Mouse (Mus musculus): ENCODE results near the gene Alk. TPM values are rescaled to one million over a fixed set of nuclear protein-coding genes. Genes with fewer than 3 reads are reported as not detected.

Gene Alk
- polyA plus RNA-seq, 1 experiment: 2.2 TPM

DNA sequence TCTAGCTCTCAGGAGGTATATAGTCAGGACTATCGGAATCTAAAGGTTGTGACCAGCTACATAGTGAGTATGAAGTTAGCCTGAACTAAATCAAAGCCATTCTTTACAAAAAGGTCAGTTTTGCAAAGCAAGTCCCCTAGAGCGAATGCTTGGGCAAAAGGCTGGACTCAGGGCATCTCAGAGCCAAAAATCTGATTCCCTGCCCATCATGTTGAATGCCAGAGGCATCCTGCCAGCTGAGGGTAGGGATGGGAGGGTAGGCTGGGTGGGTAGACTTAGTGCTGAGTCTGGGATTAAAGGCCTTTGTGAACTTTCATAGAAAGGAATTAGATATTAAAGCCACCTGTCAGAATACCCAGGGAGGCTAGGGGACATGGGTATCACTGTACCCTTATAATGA lies 594.6 kb downstream of the Alk start:
- H3K4me3 ChIP-seq (ENCODE audit: insufficient read depth, low read length): no peak overlapping the region
- no peak for TF ChIP-seq CTCF (IDR thresholded peaks at IDR 0.05; ENCODE audit: extremely low read depth, insufficient read depth, low read length)
- no peak for TF ChIP-seq POLR2A (IDR thresholded peaks at IDR 0.05; ENCODE audit: extremely low read depth, insufficient read depth, low read length)
- no peaks in the 10 kb centered on the region for H3K4me1 ChIP-seq (ENCODE audit: control insufficient read depth, insufficient read depth, low read length)
- H3K27ac ChIP-seq (ENCODE audit: insufficient read depth, low read length): no peak overlapping the region

DNA sequence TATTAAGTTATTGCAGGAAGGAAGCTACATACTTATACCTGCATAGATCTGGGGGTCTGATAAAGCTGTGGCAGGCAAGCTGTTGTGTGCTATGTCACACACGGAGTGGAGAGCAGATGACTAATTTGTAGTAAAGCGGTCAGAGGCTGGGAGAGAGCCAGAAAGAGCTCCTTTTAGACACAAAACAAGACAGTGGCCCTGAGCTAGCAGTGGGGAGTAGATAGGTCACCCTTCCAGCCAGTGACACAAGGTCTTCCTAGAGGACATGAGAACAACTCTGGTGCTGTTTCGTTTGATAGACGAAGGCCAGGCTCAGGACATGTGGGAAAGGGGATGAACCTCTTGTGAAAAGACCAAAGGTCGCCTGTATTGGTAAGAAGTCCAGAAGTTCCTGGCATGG lies 596.0 kb downstream of the Alk start:
- TF ChIP-seq POLR2A (IDR thresholded peaks at IDR 0.05; ENCODE audit: extremely low read depth, insufficient read depth, low read length): no peak
- H3K4me3 ChIP-seq (ENCODE audit: insufficient read depth, low read length): no peak overlapping the region
- no peak overlapping the region for H3K27ac ChIP-seq (ENCODE audit: insufficient read depth, low read length)

GRCm38 (mm10) chr17:72005365-72005764 lies 599.1 kb downstream of the Alk start:
- TF ChIP-seq POLR2A (IDR thresholded peaks at IDR 0.05; ENCODE audit: extremely low read depth, insufficient read depth, low read length): no peak
- TF ChIP-seq CTCF (IDR thresholded peaks at IDR 0.05; ENCODE audit: extremely low read depth, insufficient read depth, low read length): no peak
- Histone ChIP-seq H3K4me3 (ENCODE audit: insufficient read depth, low read length) (no peak overlapping the region), H3K27ac (ENCODE audit: insufficient read depth, low read length) (no peak overlapping the region), H3K4me1 (ENCODE audit: control insufficient read depth, insufficient read depth, low read length) (no peaks in the 10 kb centered on the region)

More for the DNA sequence above, 596.0 kb downstream of the Alk start:
- H3K4me1 ChIP-seq (ENCODE audit: control insufficient read depth, insufficient read depth, low read length): no peaks in the 10 kb centered on the region

GRCm38 (mm10) chr17:71999527-72000482 lies 604.6 kb downstream of the Alk start:
- H3K27ac ChIP-seq (ENCODE audit: insufficient read depth, low read length): no peak overlapping the region
- no peak for TF ChIP-seq CTCF (IDR thresholded peaks at IDR 0.05; ENCODE audit: extremely low read depth, insufficient read depth, low read length)
- no peak for TF ChIP-seq POLR2A (IDR thresholded peaks at IDR 0.05; ENCODE audit: extremely low read depth, insufficient read depth, low read length)
- H3K4me1 ChIP-seq (ENCODE audit: control insufficient read depth, insufficient read depth, low read length): no peaks in the 10 kb centered on the region; the same call in 1 of the 2 replicates
- no peak overlapping the region for H3K4me3 ChIP-seq (ENCODE audit: insufficient read depth, low read length)

DNA sequence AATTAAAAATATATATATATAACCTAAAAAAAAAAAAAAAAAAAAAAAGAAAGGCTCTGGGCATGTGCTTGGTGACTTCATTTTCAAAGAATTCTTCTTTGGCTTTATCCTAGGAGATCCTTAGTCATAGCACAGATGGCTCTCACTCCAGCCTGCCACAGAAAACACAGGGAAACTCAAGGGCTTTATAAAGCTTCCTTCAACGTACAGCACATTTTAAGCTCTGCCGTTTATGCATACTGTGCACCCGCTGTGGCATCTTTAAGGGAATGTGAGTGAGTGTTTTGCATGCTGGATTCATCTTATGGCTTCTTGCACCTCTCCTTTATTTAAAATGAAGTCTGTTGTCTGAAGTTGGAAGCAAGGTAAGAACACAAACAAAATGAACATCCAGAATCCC lies 606.7 kb downstream of the Alk start:
- no peaks in the 10 kb centered on the region; the same call in 1 of the 2 replicates for H3K4me1 ChIP-seq (ENCODE audit: control insufficient read depth, insufficient read depth, low read length)
- H3K4me3 ChIP-seq (ENCODE audit: insufficient read depth, low read length): no peak overlapping the region
- H3K27ac ChIP-seq (ENCODE audit: insufficient read depth, low read length): no peak overlapping the region
- TF ChIP-seq CTCF (IDR thresholded peaks at IDR 0.05; ENCODE audit: extremely low read depth, insufficient read depth, low read length) (no peak), POLR2A (IDR thresholded peaks at IDR 0.05; ENCODE audit: extremely low read depth, insufficient read depth, low read length) (no peak)

- no peaks in the 10 kb centered on the region; the same call in 1 of the 2 replicates for H3K4me1 ChIP-seq (ENCODE audit: control insufficient read depth, insufficient read depth, low read length)
- H3K27ac ChIP-seq (ENCODE audit: insufficient read depth, low read length): no peak overlapping the region
- H3K4me3 ChIP-seq (ENCODE audit: insufficient read depth, low read length): no peak overlapping the region
- no peak for TF ChIP-seq CTCF (IDR thresholded peaks at IDR 0.05; ENCODE audit: extremely low read depth, insufficient read depth, low read length)
- no peak for TF ChIP-seq POLR2A (IDR thresholded peaks at IDR 0.05; ENCODE audit: extremely low read depth, insufficient read depth, low read length)
Observed at GRCm38 (mm10) chr17:71995539-71995938, 608.9 kb downstream of the Alk start.

DNA sequence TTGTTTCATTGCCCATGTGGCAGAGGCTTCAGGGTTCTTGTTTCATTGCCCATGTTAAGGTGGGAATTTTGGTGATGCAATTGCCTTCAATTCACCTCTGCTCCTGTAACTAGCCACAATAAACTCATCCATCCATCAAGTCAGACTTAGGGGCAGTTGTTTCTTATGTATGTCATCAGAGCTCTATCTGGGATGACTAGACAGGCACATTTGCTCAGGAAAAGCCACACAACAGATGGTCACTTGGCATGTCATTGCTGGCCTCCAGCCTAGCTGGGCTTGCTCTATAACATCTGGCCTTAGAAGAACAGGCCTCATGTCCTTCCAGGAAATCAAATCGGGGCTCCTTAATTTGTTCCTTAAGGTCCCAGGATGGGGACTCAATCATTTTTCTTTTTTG lies 610.3 kb downstream of the Alk start:
- Histone ChIP-seq H3K4me3 (ENCODE audit: insufficient read depth, low read length) (no peak overlapping the region), H3K27ac (ENCODE audit: insufficient read depth, low read length) (no peak overlapping the region), H3K4me1 (ENCODE audit: control insufficient read depth, insufficient read depth, low read length) (no peaks in the 10 kb centered on the region; the same call in 1 of the 2 replicates)
- no peak for TF ChIP-seq CTCF (IDR thresholded peaks at IDR 0.05; ENCODE audit: extremely low read depth, insufficient read depth, low read length)
- no peak for TF ChIP-seq POLR2A (IDR thresholded peaks at IDR 0.05; ENCODE audit: extremely low read depth, insufficient read depth, low read length)

GRCm38 (mm10) chr17:71993011-71993410 lies 611.4 kb downstream of the Alk start:
- H3K27ac ChIP-seq (ENCODE audit: insufficient read depth, low read length): no peak overlapping the region
- TF ChIP-seq POLR2A (IDR thresholded peaks at IDR 0.05; ENCODE audit: extremely low read depth, insufficient read depth, low read length) (no peak), CTCF (IDR thresholded peaks at IDR 0.05; ENCODE audit: extremely low read depth, insufficient read depth, low read length) (no peak)
- H3K4me3 ChIP-seq (ENCODE audit: insufficient read depth, low read length): no peak overlapping the region
- H3K4me1 ChIP-seq (ENCODE audit: control insufficient read depth, insufficient read depth, low read length): no peaks in the 10 kb centered on the region; the same call in 1 of the 2 replicates

GRCm38 (mm10) chr17:71991260-71991659 lies 613.2 kb downstream of the Alk start:
- Histone ChIP-seq H3K4me3 (ENCODE audit: insufficient read depth, low read length) (no peak overlapping the region), H3K4me1 (ENCODE audit: control insufficient read depth, insufficient read depth, low read length) (no peaks in the 10 kb centered on the region), H3K27ac (ENCODE audit: insufficient read depth, low read length) (no peak overlapping the region)
- TF ChIP-seq CTCF (IDR thresholded peaks at IDR 0.05; ENCODE audit: extremely low read depth, insufficient read depth, low read length) (no peak), POLR2A (IDR thresholded peaks at IDR 0.05; ENCODE audit: extremely low read depth, insufficient read depth, low read length) (no peak)

- Histone ChIP-seq H3K4me3 (ENCODE audit: insufficient read depth, low read length) (no peak overlapping the region), H3K4me1 (ENCODE audit: control insufficient read depth, insufficient read depth, low read length) (no peaks in the 10 kb centered on the region)
- TF ChIP-seq CTCF (IDR thresholded peaks at IDR 0.05; ENCODE audit: extremely low read depth, insufficient read depth, low read length) (no peak), POLR2A (IDR thresholded peaks at IDR 0.05; ENCODE audit: extremely low read depth, insufficient read depth, low read length) (no peak)
Observed at GRCm38 (mm10) chr17:71990176-71990720, 614.2 kb downstream of the Alk start.

More at GRCm38 (mm10) chr17:71990176-71990720, 614.2 kb downstream of the Alk start:
- H3K27ac ChIP-seq (ENCODE audit: insufficient read depth, low read length): no peak overlapping the region
